Mouse (Mus musculus) heart, postnatal 0 days (tissue): Measurements from ENCODE around the gene Numb. TPM values are rescaled to one million over a fixed set of nuclear protein-coding genes. Genes with fewer than 3 reads are reported as not detected.

Experiments
- ATAC-seq: fragments of 200-750 bp; cut with Nextera tagmentation; 2 replicates; pipeline ENCODE4 v1.8.0; 2017; ENCODE audit warnings: low read depth, moderate number of reproducible peaks, moderate library complexity; ENCODE audit not compliant: insufficient read depth
- DNase-seq: peaks from one replicate; pipeline ENCODE4 v3.0.0-alpha.2; 2016; ENCODE audit warnings: low spot score
- H3K27ac ChIP-seq: fragments of 300-500 bp; sonication (generic); 2 replicates; pipeline ENCODE4 v1.5.1; 2014; ENCODE audit warnings: low read depth, mild to moderate bottlenecking
- H3K27me3 ChIP-seq: fragments of 300-500 bp; sonication (generic); 2 replicates; pipeline ENCODE4 v1.6.1; 2014; ENCODE audit warnings: low read length, mixed read lengths; ENCODE audit not compliant: control insufficient read depth, insufficient read depth
- H3K36me3 ChIP-seq: fragments of 300-500 bp; sonication (generic); replicated peaks from 2 replicates; pipeline ENCODE4 v1.6.1; 2014; ENCODE audit warnings: low read length, mixed read lengths; ENCODE audit not compliant: control insufficient read depth, insufficient read depth
- H3K4me1 ChIP-seq: fragments of 300-500 bp; sonication (generic); 2 replicates; pipeline ENCODE4 v1.6.1; 2014; ENCODE audit warnings: antibody characterized with exemption; ENCODE audit not compliant: control insufficient read depth, insufficient read depth
- H3K4me2 ChIP-seq: fragments of 300-500 bp; sonication (generic); 2 replicates; pipeline ENCODE4 v1.6.1; 2014; ENCODE audit warnings: low read depth, mild to moderate bottlenecking, low read length, moderate library complexity
- H3K4me3 ChIP-seq: fragments of 300-500 bp; sonication (generic); 2 replicates; pipeline ENCODE4 v1.5.1; 2014; ENCODE audit warnings: low read depth, low read length
- H3K9ac ChIP-seq: fragments of 300-500 bp; sonication (generic); replicated peaks from 2 replicates; pipeline ENCODE4 v1.6.1; 2014; ENCODE audit warnings: low read depth, low read length, mixed read lengths
- H3K9me3 ChIP-seq: fragments of 300-500 bp; sonication (generic); replicated peaks from 2 replicates; pipeline ENCODE4 v1.6.1; 2016; ENCODE audit warnings: low read length; ENCODE audit not compliant: control insufficient read depth
- CTCF ChIP-seq: IDR thresholded peaks from 2 replicates; pipeline ENCODE4 v1.5.1; 2016; ENCODE audit warnings: antibody characterized with exemption, control low read depth, low read depth
- EP300 ChIP-seq: IDR thresholded peaks from 2 replicates; pipeline ENCODE4 v1.6.1; 2016; ENCODE audit warnings: antibody characterized with exemption, low read depth
- WGBS: fragments of 180-500 bp; shearing (Covaris S2); extraction: QIAGEN DNeasy Blood & Tissue Kit; methylation state at CpG from one replicate; pipeline ENCODE4 v1.1.7; 2014; 5-methylcytosine and 5-hydroxymethylcytosine counted together
- polyA plus RNA-seq: library from polyadenylated mRNA; unstranded; fragments of >200 nt; fragmentation: Nextera tagmentation; extraction: Ambion mirVana; gene quantifications from 2 replicates; pipeline ENCODE4 v1.2.1, GENCODE M21; 2015
- total RNA-seq: library from RNA; depleted of rRNA; stranded (reverse); fragments of >200 nt; gene quantifications from 2 replicates; pipeline ENCODE4 v1.2.3, GENCODE M21; 2014; ENCODE audit warnings: low replicate concordance

Numb gene
- total and polyA plus RNA-seq, 2 experiments from 2014 or later = 19.0 to 42.1 TPM

DNA sequence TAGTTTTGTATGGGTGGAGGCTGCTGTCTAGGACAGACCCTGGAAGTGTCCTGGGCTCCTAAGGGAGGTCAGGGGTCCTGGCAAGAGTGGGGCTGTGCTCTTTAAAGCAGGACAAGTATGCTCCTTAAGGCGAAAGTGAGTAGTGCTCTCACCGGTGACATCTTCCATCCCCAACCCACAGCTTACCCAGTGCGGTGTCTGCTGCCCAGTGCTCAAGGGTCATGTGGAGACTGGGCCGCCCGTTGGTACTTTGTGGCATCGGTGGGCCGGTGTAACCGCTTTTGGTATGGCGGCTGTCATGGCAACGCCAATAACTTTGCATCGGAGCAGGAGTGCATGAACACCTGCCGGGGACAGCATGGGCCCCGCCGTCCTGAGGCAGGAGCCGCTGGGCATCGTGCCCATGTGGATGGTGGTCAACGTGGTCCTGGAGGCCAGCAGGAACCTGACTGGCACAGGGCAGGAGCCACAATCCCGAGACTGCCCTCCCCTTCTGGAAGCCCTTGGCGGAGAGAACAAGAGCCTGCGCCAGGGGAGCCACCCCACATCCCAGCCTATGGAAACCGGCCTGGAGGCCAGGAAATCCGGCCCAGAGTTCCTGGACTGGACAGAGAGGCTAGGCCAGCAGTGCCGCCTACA is 140.0 kb downstream of the Numb start:
- H3K4me2 ChIP-seq = no peak overlapping the region
- no peaks in the 10 kb centered on the region for H3K36me3 ChIP-seq
- H3K4me3 ChIP-seq = no peak overlapping the region
- H3K27ac ChIP-seq = no peak overlapping the region
- DNase-seq (no peak), ATAC-seq (no peak)
- no peaks in the 10 kb centered on the region for H3K27me3 ChIP-seq
- H3K4me1 ChIP-seq = 0 out of 2 replicates have a peak, but pooled peaks cover 3% of the 10 kb centered on the region
- 76% methylated on average over 23 of the region's 23 CpGs for WGBS
- H3K9me3 ChIP-seq = no peaks in the 10 kb centered on the region
- TF ChIP-seq EP300 = no peak
- TF ChIP-seq CTCF = no peak
- no peak overlapping the region for H3K9ac ChIP-seq

DNA sequence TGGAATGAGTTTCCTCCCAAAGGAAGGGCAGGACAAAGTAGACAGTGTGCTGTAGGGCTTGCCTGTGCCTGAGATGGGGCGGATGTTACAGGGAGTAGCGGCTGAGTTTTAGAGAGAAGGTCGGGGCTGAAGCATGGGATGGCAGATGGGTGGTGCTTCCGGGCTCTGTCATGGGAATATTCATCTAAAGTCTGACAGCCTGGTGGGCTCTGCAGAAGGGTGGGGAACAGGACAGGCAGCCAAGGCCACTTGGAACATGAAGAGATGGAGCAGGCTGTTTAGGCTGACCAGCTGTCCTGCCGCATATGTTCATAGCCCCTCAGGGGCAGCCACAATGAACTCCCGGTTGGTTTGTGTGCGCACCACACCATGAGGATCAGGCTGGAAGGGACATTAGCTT is 140.5 kb downstream of the Numb start:
- WGBS = 59% methylated on average over 7 of the region's 7 CpGs
- no peak for DNase-seq

DNA sequence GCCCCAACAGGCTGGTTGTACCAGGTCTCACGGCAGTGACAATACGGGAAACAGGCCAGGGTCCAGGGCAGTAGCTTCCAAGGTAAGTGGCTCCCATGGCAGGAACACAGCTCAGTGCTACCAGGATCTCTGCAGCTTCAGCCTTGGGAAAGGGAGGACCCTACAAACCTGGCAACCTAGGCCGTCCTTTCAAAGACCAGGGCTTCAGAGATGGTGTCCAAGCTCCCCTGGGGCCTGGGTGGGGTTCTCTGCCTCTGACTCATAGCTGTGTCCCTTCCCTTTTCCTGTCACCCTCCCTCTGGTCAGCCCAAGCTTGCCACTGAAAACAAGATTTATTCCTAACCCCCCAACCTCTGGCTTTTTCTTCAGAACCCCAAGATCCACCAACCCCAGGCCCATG is 141.6 kb downstream of the Numb start:
- Histone ChIP-seq H3K4me1 (0 out of 2 replicates have a peak, but pooled peaks cover 3% of the 10 kb centered on the region), H3K27me3 (no peaks in the 10 kb centered on the region), H3K36me3 (no peaks in the 10 kb centered on the region), H3K4me3 (no peak overlapping the region), H3K9ac (no peak overlapping the region), H3K9me3 (no peaks in the 10 kb centered on the region), H3K4me2 (no peak overlapping the region), H3K27ac (no peak overlapping the region)
- no peak for ATAC-seq
- no peak for DNase-seq
- WGBS = 80% methylated on average over 3 of the region's 3 CpGs
- TF ChIP-seq CTCF (no peak), EP300 (no peak)

More for the DNA sequence above, 140.5 kb downstream of the Numb start:
- no peaks in the 10 kb centered on the region for H3K9me3 ChIP-seq
- H3K9ac ChIP-seq = no peak overlapping the region
- no peak for ATAC-seq
- H3K4me2 ChIP-seq = no peak overlapping the region
- TF ChIP-seq EP300 = no peak
- TF ChIP-seq CTCF = no peak
- no peaks in the 10 kb centered on the region for H3K36me3 ChIP-seq
- no peaks in the 10 kb centered on the region for H3K27me3 ChIP-seq
- H3K4me3 ChIP-seq = no peak overlapping the region
- no peak overlapping the region for H3K27ac ChIP-seq
- 0 out of 2 replicates have a peak, but pooled peaks cover 3% of the 10 kb centered on the region for H3K4me1 ChIP-seq

DNA sequence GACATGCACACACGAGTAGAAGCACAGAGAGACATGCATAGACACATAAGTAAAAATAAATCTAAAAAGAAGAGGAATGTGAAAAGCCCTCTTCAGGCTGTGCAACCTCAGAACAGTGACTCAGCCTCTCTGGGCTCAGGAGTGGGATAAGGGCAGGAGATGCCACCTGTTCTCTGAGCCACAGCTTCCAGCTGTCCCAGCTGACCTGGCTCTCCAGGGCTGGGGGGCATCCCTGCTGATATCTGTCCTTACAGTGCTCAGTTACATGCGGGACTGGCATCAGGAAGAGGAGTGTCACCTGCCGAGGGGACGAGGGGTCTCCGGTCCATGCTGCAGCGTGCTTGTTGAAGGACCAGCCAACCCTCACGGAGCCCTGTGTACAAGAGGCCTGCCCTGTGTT is 145.0 kb downstream of the Numb start:
- Histone ChIP-seq H3K27ac (no peak overlapping the region), H3K4me2 (no peak overlapping the region), H3K9ac (no peak overlapping the region), H3K36me3 (no peaks in the 10 kb centered on the region), H3K9me3 (no peaks in the 10 kb centered on the region), H3K4me3 (no peak overlapping the region), H3K27me3 (no peaks in the 10 kb centered on the region), H3K4me1 (0 out of 2 replicates have a peak, but pooled peaks cover 3% of the 10 kb centered on the region)
- DNase-seq (no peak), ATAC-seq (no peak)
- TF ChIP-seq EP300 (no peak), CTCF (no peak)
- WGBS = 81% methylated on average over 7 of the region's 7 CpGs

DNA sequence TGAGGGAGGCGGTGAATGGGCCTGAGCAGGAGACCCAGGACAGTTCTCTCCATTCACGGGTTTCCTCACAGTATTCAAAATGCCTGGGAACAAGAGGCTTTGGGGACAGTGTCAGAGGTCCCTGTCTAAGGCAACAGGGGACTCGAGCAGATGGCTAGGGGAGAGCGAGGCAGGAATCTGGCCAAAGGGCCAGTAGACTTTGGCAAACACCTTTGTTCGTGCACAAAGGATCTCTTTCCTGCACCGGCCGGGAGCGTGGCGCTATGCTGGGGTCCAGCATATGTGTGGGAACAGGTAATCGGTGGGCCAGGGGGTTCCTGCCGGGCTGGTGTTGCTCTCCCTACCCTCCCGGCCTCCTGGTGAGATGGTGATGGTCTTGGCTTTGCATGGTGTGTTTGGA is 146.1 kb downstream of the Numb start:
- TF ChIP-seq EP300 (no peak), CTCF (no peak)
- Histone ChIP-seq H3K9me3 (no peaks in the 10 kb centered on the region), H3K4me3 (no peak overlapping the region), H3K27ac (no peak overlapping the region), H3K4me2 (no peak overlapping the region), H3K4me1 (peaks cover 4% of the 10 kb centered on the region; the same call in 1 of the 2 replicates), H3K9ac (no peak overlapping the region), H3K36me3 (no peaks in the 10 kb centered on the region), H3K27me3 (no peaks in the 10 kb centered on the region)
- 77% methylated on average over 12 of the region's 12 CpGs for WGBS
- ATAC-seq (no peak), DNase-seq (no peak)
